Mouse (Mus musculus) hindbrain, postnatal 0 days (tissue): ENCODE measurements around the gene Thrb. TPM values are rescaled to one million over a fixed set of nuclear protein-coding genes. Genes with fewer than 3 reads are reported as not detected.

Experiments
- ATAC-seq: fragments of 200-750 bp; cut with Nextera tagmentation; 2 replicates; pipeline ENCODE4 v1.8.0; 2017; ENCODE audit warnings: mild to moderate bottlenecking, moderate TSS enrichment, moderate library complexity
- DNase-seq: peaks from one replicate; pipeline ENCODE4 v3.0.0-alpha.2; 2015; ENCODE audit warnings: low spot score
- H3K27ac ChIP-seq: fragments of 300-500 bp; sonication (generic); 2 replicates; pipeline ENCODE4 v1.5.1; 2014; ENCODE audit warnings: mild to moderate bottlenecking
- H3K27me3 ChIP-seq: fragments of 300-500 bp; sonication (generic); 2 replicates; pipeline ENCODE4 v1.6.1; 2014; ENCODE audit warnings: low read length, mixed read lengths; ENCODE audit not compliant: insufficient read depth
- H3K36me3 ChIP-seq: fragments of 300-500 bp; sonication (generic); 2 replicates; pipeline ENCODE4 v1.6.1; 2014; ENCODE audit warnings: low read length, mixed read lengths; ENCODE audit not compliant: insufficient read depth
- H3K4me1 ChIP-seq: fragments of 300-500 bp; sonication (generic); 2 replicates; pipeline ENCODE4 v1.6.1; 2014; ENCODE audit warnings: antibody characterized with exemption, low read length, mixed read lengths; ENCODE audit not compliant: insufficient read depth
- H3K4me2 ChIP-seq: fragments of 300-500 bp; sonication (generic); 2 replicates; pipeline ENCODE4 v1.6.1; 2014; ENCODE audit warnings: low read depth, mild to moderate bottlenecking, low read length, moderate library complexity, mixed read lengths
- H3K4me3 ChIP-seq: fragments of 300-500 bp; sonication (generic); 2 replicates; pipeline ENCODE4 v1.5.1; 2014; ENCODE audit warnings: low read length
- H3K9ac ChIP-seq: fragments of 300-500 bp; sonication (generic); replicated peaks from 2 replicates; pipeline ENCODE4 v1.6.1; 2014; ENCODE audit warnings: mild to moderate bottlenecking, low read length, moderate library complexity, mixed read lengths
- H3K9me3 ChIP-seq: fragments of 300-500 bp; sonication (generic); 2 replicates; pipeline ENCODE4 v1.6.1; 2016; ENCODE audit warnings: low read length, mixed read lengths
- CTCF ChIP-seq: IDR thresholded peaks from 2 replicates; pipeline ENCODE4 v1.5.1; 2016; ENCODE audit warnings: antibody characterized with exemption, control low read depth, low read depth
- WGBS: fragments of 180-500 bp; shearing (Covaris S2); extraction: QIAGEN DNeasy Blood & Tissue Kit; methylation state at CpG from one replicate; pipeline ENCODE4 v1.1.7; 2014; 5-methylcytosine and 5-hydroxymethylcytosine counted together
- polyA plus RNA-seq: library from polyadenylated mRNA; unstranded; fragments of >200 nt; fragmentation: Nextera tagmentation; extraction: Ambion mirVana; gene quantifications from 2 replicates; pipeline ENCODE4 v1.2.1, GENCODE M21; 2015
- total RNA-seq: library from RNA; depleted of rRNA; stranded (reverse); fragments of >200 nt; gene quantifications from 2 replicates; pipeline ENCODE4 v1.2.3, GENCODE M21; 2014

Gene Thrb
- total and polyA plus RNA-seq, 2 experiments from 2014 or later = 2.8 to 5.3 TPM

DNA sequence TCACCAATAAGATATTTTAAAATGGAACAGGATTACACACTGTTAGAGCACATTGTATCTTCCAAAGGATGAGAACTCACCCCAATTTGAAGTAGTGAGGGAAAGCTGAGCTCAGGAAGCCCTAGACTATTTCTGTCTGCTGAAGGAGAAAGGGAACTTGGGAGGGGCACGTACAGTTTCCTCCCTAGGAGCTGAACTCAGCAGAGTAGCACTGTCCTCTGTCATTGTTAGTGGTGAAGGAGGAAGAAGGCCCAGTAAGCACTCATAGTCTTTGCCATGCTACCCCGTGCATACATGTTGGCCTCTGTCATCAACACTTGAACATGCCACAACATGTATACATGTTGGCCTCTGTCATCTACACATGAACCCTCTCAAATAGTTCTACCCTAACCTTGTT is 294.0 kb downstream of the Thrb start:
- no peak overlapping the region for H3K27ac ChIP-seq
- no peaks in the 10 kb centered on the region for H3K36me3 ChIP-seq
- no peaks in the 10 kb centered on the region for H3K9me3 ChIP-seq
- DNase-seq = no peak
- 81% methylated on average over 2 of the region's 2 CpGs for WGBS
- no peaks in the 10 kb centered on the region for H3K4me1 ChIP-seq
- no peak for TF ChIP-seq CTCF
- H3K9ac ChIP-seq = no peak overlapping the region
- ATAC-seq = no peak
- H3K4me3 ChIP-seq = no peak overlapping the region
- no peak overlapping the region for H3K4me2 ChIP-seq
- H3K27me3 ChIP-seq = no peaks in the 10 kb centered on the region

DNA sequence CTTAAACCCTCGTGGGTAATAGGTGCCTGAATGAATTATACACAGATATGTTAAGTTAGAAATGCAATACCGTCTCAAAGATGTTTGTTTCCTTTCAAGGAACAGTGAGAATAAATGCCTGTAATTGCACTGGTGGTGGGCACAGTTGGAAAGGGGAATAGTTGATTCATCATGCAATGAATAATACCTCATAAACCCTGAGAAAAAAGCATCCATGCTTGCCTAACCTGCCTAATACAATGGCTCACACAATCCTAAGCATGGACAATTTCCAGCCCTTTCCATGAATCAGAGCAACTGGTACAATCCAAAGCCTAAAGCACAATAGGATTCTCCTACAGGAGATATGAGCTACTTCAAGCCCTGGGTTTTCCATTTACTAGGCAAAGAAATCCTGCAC is 299.8 kb downstream of the Thrb start:
- H3K9ac ChIP-seq = no peak overlapping the region
- no peaks in the 10 kb centered on the region for H3K36me3 ChIP-seq
- ATAC-seq (no peak), DNase-seq (no peak)
- H3K9me3 ChIP-seq = no peaks in the 10 kb centered on the region
- no peak overlapping the region for H3K27ac ChIP-seq
- no peak overlapping the region for H3K4me2 ChIP-seq
- no peaks in the 10 kb centered on the region for H3K27me3 ChIP-seq
- no peak overlapping the region for H3K4me3 ChIP-seq
- no peaks in the 10 kb centered on the region for H3K4me1 ChIP-seq
- TF ChIP-seq CTCF = no peak
- WGBS = 46% methylated on average over 2 of the region's 2 CpGs

DNA sequence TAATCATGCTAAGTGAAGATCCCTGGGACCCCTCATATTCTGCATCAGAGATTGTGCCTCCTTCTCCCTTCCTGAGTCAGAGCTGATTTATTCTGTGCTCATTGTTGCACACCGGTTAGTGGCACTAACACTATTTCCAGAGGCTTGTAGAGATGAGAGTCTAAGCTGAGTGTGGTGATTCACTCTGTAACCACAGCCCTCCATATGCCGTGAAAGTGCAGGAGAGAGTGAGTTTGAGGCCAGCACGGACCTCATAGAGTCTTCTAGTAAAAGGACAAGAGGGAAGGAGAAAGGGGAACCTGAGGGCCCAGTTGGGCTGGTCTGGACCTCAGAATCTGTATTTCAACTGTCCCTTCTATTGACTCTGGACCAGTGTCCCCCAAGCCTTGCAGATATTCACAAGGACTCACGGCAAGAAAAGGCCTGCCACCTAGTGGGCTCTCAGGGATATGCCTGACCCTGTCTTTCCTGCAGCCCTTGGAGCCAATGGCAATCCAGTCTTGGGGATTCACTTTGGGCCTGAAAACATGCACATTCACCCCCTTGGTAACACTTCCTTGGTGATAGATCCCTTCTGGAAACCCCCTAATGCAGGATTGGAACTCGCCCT is 307.2 kb downstream of the Thrb start:
- H3K27me3 ChIP-seq = no peaks in the 10 kb centered on the region
- H3K4me3 ChIP-seq = no peak overlapping the region
- no peaks in the 10 kb centered on the region for H3K4me1 ChIP-seq
- H3K4me2 ChIP-seq = no peak overlapping the region
- H3K9me3 ChIP-seq = no peaks in the 10 kb centered on the region
- H3K9ac ChIP-seq = no peak overlapping the region
- DNase-seq (peak; percentile 77), ATAC-seq (peak; percentile 86)
- peak; percentile 88 for TF ChIP-seq CTCF
- H3K27ac ChIP-seq = no peak overlapping the region
- no peaks in the 10 kb centered on the region for H3K36me3 ChIP-seq
- WGBS = 38% methylated on average over 5 of the region's 5 CpGs

DNA sequence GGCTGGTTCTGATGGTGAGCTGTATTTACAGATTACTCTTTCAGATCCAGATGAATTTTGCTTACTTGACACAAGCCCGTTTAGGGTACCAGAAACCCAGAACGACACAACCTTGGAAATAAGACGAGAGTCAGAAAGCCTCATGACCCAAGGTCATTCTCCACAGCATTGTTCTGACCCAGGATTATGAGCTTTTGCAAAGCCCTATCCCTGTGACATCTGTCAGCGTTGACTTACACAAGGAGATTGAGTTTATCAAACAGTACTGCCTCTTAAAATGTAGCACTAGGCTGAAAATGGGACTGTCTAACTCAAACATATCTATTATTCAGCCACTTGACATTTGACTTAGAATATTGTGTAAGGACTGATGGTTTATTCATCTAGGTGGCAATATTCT is 312.1 kb downstream of the Thrb start:
- Histone ChIP-seq H3K36me3 (no peaks in the 10 kb centered on the region), H3K4me3 (no peak overlapping the region), H3K4me1 (no peaks in the 10 kb centered on the region), H3K27ac (no peak overlapping the region), H3K9ac (no peak overlapping the region), H3K9me3 (no peaks in the 10 kb centered on the region), H3K4me2 (no peak overlapping the region), H3K27me3 (no peaks in the 10 kb centered on the region)
- TF ChIP-seq CTCF = no peak
- no peak for ATAC-seq
- DNase-seq = no peak
- 72% methylated on average over 4 of the region's 4 CpGs for WGBS

DNA sequence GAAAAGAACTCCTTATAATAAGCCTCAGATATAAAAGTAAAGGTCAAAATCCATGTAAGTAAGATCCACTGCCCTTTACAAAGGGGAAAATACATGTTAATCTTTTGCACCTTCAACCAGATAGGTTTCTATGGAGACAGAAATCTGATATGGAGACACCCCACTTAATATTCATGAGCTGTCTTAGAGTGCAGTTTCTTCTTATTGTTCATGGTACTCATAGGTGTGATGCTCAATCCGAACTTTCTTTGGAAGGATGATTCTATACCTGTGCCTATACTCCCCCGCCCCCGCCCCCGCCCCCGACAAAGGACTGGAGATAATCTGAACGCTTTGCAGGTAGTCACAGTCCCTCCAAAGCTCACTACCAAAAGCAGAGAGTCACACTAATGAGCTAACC is 312.6 kb downstream of the Thrb start:
- H3K4me3 ChIP-seq = no peak overlapping the region
- H3K27ac ChIP-seq = no peak overlapping the region
- TF ChIP-seq CTCF = no peak
- no peak for DNase-seq
- H3K27me3 ChIP-seq = no peaks in the 10 kb centered on the region
- no peak overlapping the region for H3K4me2 ChIP-seq
- H3K4me1 ChIP-seq = no peaks in the 10 kb centered on the region
- peak; percentile 15; the same call in 1 of the 2 replicates for ATAC-seq
- 71% methylated on average over 6 of the region's 6 CpGs for WGBS
- H3K36me3 ChIP-seq = no peaks in the 10 kb centered on the region
- H3K9ac ChIP-seq = no peak overlapping the region
- H3K9me3 ChIP-seq = no peaks in the 10 kb centered on the region

DNA sequence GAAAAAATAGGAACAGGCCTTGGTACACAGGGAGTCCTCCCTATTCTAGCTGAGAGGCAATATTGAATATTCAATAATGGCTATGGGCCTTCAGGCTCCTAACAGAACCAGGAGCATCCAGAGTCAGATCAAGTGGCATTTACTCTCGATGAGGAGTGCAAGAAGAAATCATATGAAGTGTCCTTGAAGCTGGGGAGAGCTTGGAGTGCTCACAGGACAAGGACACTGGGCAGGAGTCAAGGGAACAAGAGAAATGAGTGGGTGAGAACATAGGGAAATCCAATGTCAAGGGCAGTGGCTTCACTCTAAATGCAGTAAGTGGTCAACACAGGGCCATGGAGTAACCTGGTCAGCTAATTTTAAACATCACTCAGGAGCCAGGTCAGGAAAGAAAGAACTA is 315.7 kb downstream of the Thrb start:
- H3K27me3 ChIP-seq = no peaks in the 10 kb centered on the region
- DNase-seq = no peak
- H3K4me1 ChIP-seq = no peaks in the 10 kb centered on the region
- H3K27ac ChIP-seq = no peak overlapping the region
- ATAC-seq = no peak
- TF ChIP-seq CTCF = no peak
- H3K9me3 ChIP-seq = no peaks in the 10 kb centered on the region
- no peak overlapping the region for H3K4me2 ChIP-seq
- 68% methylated on average over 1 of the region's 1 CpGs for WGBS
- no peak overlapping the region for H3K9ac ChIP-seq
- no peak overlapping the region for H3K4me3 ChIP-seq
- no peaks in the 10 kb centered on the region for H3K36me3 ChIP-seq

DNA sequence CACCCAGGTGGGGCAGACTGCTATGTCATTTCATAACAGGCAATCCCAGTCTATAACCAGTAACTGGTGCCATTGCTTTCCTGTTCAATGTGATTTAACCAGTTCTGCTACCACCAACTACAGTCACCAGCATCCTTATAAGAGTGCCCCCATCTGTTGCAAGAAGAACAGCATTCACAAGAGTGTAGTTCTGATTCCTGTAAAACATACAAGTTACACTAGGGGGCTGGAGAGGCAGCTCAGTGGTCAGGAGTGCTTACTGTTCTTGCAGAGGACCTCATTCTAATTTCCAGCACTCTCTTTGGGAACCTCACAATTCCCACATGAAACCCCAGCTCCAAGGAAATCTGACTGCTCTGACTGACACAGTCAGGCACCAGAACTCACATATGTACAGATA is 318.2 kb downstream of the Thrb start:
- H3K27me3 ChIP-seq = no peaks in the 10 kb centered on the region
- H3K9me3 ChIP-seq = no peaks in the 10 kb centered on the region
- no peak overlapping the region for H3K4me2 ChIP-seq
- H3K9ac ChIP-seq = no peak overlapping the region
- H3K27ac ChIP-seq = no peak overlapping the region
- H3K36me3 ChIP-seq = no peaks in the 10 kb centered on the region
- no peak for DNase-seq
- no peaks in the 10 kb centered on the region for H3K4me1 ChIP-seq
- no peak for ATAC-seq
- H3K4me3 ChIP-seq = no peak overlapping the region
- no peak for TF ChIP-seq CTCF
